Mouse (Mus musculus) heart, adult 2 months (tissue): ENCODE results near the gene Alyref2.

ENCODE experiments used
- EP300 ChIP-seq: fragments of 200-500 bp; IDR thresholded peaks from 2 replicates; pipeline ENCODE4 v1.6.1; 2011; ENCODE audit warnings: low read depth, low read length, control low read depth; ENCODE audit not compliant: insufficient read depth
- POLR2A ChIP-seq: fragments of 200-500 bp; IDR thresholded peaks from 2 replicates; pipeline ENCODE4 v1.6.1; 2011; ENCODE audit warnings: mild to moderate bottlenecking, low read depth, low read length, control low read depth; ENCODE audit not compliant: insufficient read depth

- no peak for TF ChIP-seq EP300
- TF ChIP-seq POLR2A = no peak
Measured at GRCm38 (mm10) chr1:171495371-171495770, 7.9 kb upstream of the Alyref2 start.
